Mouse (Mus musculus) right cerebral cortex, postnatal 10 days (tissue): Measurements from ENCODE around the gene Cxcr4.
A peak's percentile ranks its signal among the peaks of the same experiment; 100 is the strongest.

ENCODE experiments used
- DNase-seq, 2 experiments: peaks; one replicate each; pipeline ENCODE4 v3.0.0; 2021; ENCODE audit warnings: low spot score in 2 of 2

Gene Cxcr4

GRCm38 (mm10) chr1:128569992-128570648 is 22.0 kb downstream of the Cxcr4 start:
- DNase-seq = no peak

- DNase-seq = no peak
Observed at GRCm38 (mm10) chr1:128567224-128568197, 24.6 kb downstream of the Cxcr4 start.

- no peak for DNase-seq
Observed at GRCm38 (mm10) chr1:128563905-128564304, 28.2 kb downstream of the Cxcr4 start.

GRCm38 (mm10) chr1:128561325-128561874 is 30.7 kb downstream of the Cxcr4 start:
- DNase-seq = peak; percentile 47 to 51

- no peak for DNase-seq
Observed at GRCm38 (mm10) chr1:128560452-128561324, 31.4 kb downstream of the Cxcr4 start.

- no peak for DNase-seq
Observed at GRCm38 (mm10) chr1:128557953-128558352, 34.1 kb downstream of the Cxcr4 start.

GRCm38 (mm10) chr1:128552545-128552944 is 39.5 kb downstream of the Cxcr4 start:
- no peak for DNase-seq

- peak; percentile 36 to 43 for DNase-seq
Observed at GRCm38 (mm10) chr1:128551743-128552397, 40.2 kb downstream of the Cxcr4 start.

GRCm38 (mm10) chr1:128549442-128549841 is 42.7 kb downstream of the Cxcr4 start:
- DNase-seq = no peak

GRCm38 (mm10) chr1:128549007-128549406 is 43.1 kb downstream of the Cxcr4 start:
- DNase-seq = no peak

- DNase-seq = no peak
Observed at GRCm38 (mm10) chr1:128548220-128548998, 43.7 kb downstream of the Cxcr4 start.

GRCm38 (mm10) chr1:128545672-128546071 is 46.4 kb downstream of the Cxcr4 start:
- DNase-seq = peak in 1 of 2 experiments; percentile 33

GRCm38 (mm10) chr1:128543137-128543536 is 49.0 kb downstream of the Cxcr4 start:
- DNase-seq = no peak

GRCm38 (mm10) chr1:128542555-128542954 is 49.5 kb downstream of the Cxcr4 start:
- no peak for DNase-seq

GRCm38 (mm10) chr1:128540213-128540612 is 51.9 kb downstream of the Cxcr4 start:
- DNase-seq = no peak

GRCm38 (mm10) chr1:128539555-128539954 is 52.5 kb downstream of the Cxcr4 start:
- DNase-seq = no peak
